Mouse (Mus musculus) brain, embryonic 14.5 days (tissue): ENCODE measurements around the gene Olfr521. TPM values are rescaled to one million over a fixed set of nuclear protein-coding genes. Genes with fewer than 3 reads are reported as not detected.
"Not testable (repeated sequence)": the region's sequence is repeated elsewhere in the genome, so short reads cannot be mapped to it uniquely, and the experiment has no call there.

Source experiments
- DNase-seq: peaks from one replicate; pipeline ENCODE4 v3.0.0-alpha.2; 2011; ENCODE audit warnings: low read depth
- CTCF ChIP-seq: fragments of 200-500 bp; IDR thresholded peaks from 2 replicates; pipeline ENCODE4 v1.5.1; 2012; ENCODE audit warnings: inconsistent platforms, mild to moderate bottlenecking, moderate library complexity, borderline replicate concordance; ENCODE audit not compliant: insufficient read depth, insufficient read length; ENCODE audit errors: extremely low read depth
- POLR2A ChIP-seq: fragments of 200-500 bp; IDR thresholded peaks from 2 replicates; pipeline ENCODE4 v1.6.1; 2012; ENCODE audit warnings: mild to moderate bottlenecking, inconsistent platforms, borderline replicate concordance; ENCODE audit not compliant: poor library complexity, insufficient read depth, insufficient read length, severe bottlenecking; ENCODE audit errors: extremely low read depth
- polyA plus RNA-seq: library from polyadenylated mRNA; depleted of rRNA; stranded (reverse); fragments of >200 nt; gene quantifications from 2 replicates; pipeline ENCODE4 v1.2.3, GENCODE M21; 2012

The Olfr521 gene
- polyA plus RNA-seq, 1 experiment: not detected

- TF ChIP-seq POLR2A (no peak), CTCF (no peak)
- DNase-seq: no peak
These were observed 30.8 kb downstream of the Olfr521 start for GRCm38 (mm10) chr7:99794096-99794495.

DNA sequence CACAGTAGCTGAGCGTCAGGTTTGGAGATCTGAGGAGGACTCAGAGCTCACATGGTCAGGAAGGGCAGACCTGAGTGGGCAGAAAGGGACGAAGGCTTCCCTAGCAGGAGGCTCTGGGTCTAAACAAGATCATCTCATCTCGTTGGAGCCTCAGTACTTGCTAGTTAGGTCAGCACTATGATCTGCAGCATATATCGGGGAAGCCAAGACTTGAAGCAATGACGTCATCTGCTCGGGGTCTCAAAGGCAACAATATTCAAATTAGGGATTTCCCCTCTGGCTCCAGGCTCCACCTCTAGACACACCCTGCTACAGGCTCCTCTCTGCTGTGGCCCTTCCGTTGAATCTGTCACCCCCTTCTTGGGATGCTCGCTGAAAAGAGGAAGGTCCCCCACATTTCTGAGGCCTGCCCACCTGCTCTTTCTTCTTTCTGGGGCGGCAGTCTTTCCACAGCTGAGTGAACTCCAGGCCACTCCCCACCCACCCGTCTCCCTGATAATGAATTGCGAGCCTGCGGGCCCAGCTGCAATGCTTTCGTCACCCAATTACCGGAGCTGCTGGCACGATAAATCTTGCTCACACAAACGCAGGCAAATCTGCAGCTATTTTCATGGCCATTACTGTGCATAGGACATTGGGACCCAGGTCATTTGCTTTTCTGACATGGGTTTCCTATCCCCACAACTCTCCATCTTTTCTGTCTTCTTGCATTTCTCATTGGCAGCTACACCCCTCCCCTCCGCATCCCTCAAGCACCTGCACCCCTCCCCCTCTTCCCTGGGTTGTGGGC, 32.1 kb downstream of the Olfr521 start:
- TF ChIP-seq POLR2A: no peak
- TF ChIP-seq CTCF: no peak
- peak; percentile 88 for DNase-seq

DNA sequence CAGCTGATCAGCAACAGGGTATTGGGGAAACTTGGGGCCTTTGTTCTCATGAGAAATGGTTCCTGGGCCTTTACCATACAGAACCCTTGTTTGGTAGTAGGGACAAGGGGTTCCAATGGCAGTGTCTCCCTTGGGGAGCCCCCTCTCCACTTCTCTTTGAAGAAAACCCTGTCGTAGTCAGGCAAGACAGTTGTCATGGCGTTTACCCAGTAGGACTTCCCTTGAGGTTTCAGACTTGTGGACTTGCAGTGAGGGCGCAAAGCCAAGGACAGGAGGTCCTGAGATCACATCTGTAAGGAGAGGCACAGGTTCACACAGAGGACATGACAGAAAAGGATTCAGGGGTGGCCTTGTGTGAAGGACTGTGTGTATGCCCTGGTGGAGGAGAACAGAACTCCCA, 33.2 kb downstream of the Olfr521 start:
- no peak for TF ChIP-seq CTCF
- TF ChIP-seq POLR2A: no peak
- DNase-seq: no peak

DNA sequence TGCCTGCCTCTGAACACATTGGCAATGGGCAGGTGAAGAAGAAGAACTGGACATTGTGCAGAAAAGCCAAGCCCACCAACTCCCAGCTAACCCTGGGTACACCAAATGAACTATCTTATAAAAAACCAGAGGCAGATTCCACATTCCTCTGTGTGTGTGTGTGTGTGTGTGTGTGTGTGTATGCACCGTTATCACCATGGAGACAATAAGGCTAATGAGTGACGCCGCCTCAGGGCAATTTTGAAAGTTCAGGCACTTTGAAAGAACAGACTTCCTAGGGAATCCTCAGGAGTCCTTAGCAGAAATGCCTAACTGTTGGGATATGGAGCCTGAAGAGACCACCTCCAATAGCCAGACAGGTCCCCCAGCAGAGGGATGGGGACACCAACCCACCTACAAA, 34.0 kb downstream of the Olfr521 start:
- DNase-seq: peak; percentile 27

GRCm38 (mm10) chr7:99797911-99798647, 34.8 kb downstream of the Olfr521 start:
- TF ChIP-seq CTCF (peak; percentile 70; the same call in 1 of the 2 replicates), POLR2A (no peak)
- DNase-seq: peak; percentile 94

More for the DNA sequence above, 34.0 kb downstream of the Olfr521 start:
- no peak for TF ChIP-seq POLR2A
- TF ChIP-seq CTCF: no peak

GRCm38 (mm10) chr7:99799118-99799517, 35.8 kb downstream of the Olfr521 start:
- no peak for TF ChIP-seq CTCF
- no peak for TF ChIP-seq POLR2A
- DNase-seq: no peak

DNA sequence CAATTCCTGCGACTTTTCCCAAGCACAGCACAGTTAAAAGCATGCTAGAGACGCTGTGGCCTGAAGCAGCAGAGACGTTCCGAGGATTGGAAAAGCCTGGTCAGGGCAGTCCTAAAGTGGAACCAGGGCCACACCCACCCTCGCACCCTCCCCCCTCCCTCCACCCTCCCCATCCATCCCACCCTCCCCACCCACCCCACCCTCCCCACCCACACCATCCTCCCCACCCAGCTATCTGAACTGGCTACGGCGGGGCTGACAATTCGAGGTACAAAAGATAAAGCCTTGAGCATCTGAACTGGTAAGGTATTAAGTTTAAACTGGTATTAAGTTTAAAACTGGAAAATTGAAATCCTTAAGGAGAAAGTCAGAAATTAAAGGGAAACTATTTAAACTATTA, 40.2 kb downstream of the Olfr521 start:
- TF ChIP-seq CTCF (no peak), POLR2A (no peak)
- DNase-seq: no peak

DNA sequence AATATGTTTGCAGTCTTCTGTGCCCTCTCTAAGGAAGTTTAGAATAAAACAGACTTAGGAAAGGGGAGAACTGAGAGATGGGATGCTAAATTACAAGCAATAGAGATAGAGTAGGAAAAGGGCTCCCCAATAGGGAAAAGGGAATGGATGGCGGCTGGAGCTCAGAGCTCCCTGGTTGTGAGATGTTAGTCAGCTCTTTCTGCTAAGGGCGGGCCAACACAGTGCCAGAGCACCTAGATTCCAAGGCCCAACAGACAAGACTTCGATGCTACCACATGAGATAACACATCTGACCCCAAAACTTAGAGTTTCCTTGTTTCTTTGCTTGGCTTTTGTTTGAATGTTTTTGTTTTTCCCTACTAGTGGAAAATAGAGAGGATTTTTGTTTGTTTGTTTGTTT, 40.7 kb downstream of the Olfr521 start:
- not testable (repeated sequence) for DNase-seq

- no peak for DNase-seq
- TF ChIP-seq CTCF: no peak
These were observed 42.0 kb downstream of the Olfr521 start for GRCm38 (mm10) chr7:99805340-99805739.

- DNase-seq: not testable (repeated sequence)
These were observed 43.7 kb downstream of the Olfr521 start for GRCm38 (mm10) chr7:99807043-99807442.

DNA sequence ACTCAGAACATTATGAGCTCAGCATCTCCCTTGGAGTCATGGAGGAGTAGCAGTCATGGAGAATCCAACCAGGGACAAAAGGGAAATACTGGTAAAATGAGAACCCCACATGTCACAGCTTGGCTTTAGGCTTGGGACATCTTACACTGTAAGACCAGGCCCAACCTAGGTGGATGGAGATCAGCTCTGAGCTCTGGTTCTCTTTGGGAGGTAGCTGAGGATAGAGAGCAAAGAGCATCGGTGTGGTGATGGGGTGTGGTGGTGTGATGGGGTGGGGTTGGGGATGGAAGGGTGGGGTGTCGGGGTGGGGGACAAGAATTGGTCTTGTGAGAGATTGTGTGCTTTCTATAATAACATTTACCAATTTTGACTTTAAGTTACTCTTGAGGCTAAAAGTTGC, 47.5 kb downstream of the Olfr521 start:
- DNase-seq: no peak
- TF ChIP-seq CTCF: no peak
- no peak for TF ChIP-seq POLR2A

- DNase-seq: no peak
- TF ChIP-seq POLR2A (no peak), CTCF (no peak)
These were observed 48.4 kb downstream of the Olfr521 start for GRCm38 (mm10) chr7:99811661-99812060.
